Mouse (Mus musculus) hindbrain, embryonic 12.5 days (tissue): ENCODE measurements around the gene Slc46a1. TPM values are rescaled to one million over a fixed set of nuclear protein-coding genes. Genes with fewer than 3 reads are reported as not detected.
A peak's percentile ranks its signal among the peaks of the same experiment; 100 is the strongest.

Experiments
- ATAC-seq: fragments of 200-750 bp; cut with Nextera tagmentation; 2 replicates; pipeline ENCODE4 v1.8.0; 2017; ENCODE audit warnings: moderate TSS enrichment; ENCODE audit not compliant: low FRiP score
- H3K27ac ChIP-seq: fragments of 300-500 bp; sonication (generic); 2 replicates; pipeline ENCODE4 v1.5.1; 2016; ENCODE audit warnings: mild to moderate bottlenecking
- H3K27me3 ChIP-seq: fragments of 300-500 bp; sonication (generic); 2 replicates; pipeline ENCODE4 v1.6.1; 2016; ENCODE audit warnings: mild to moderate bottlenecking
- H3K36me3 ChIP-seq: fragments of 300-500 bp; sonication (generic); 2 replicates; pipeline ENCODE4 v1.6.1; 2016; ENCODE audit warnings: mild to moderate bottlenecking
- H3K4me1 ChIP-seq: fragments of 300-500 bp; sonication (generic); 2 replicates; pipeline ENCODE4 v1.6.1; 2016
- H3K4me2 ChIP-seq: fragments of 300-500 bp; sonication (generic); replicated peaks from 2 replicates; pipeline ENCODE4 v1.6.1; 2016; ENCODE audit warnings: mild to moderate bottlenecking
- H3K4me3 ChIP-seq: fragments of 300-500 bp; sonication (generic); 2 replicates; pipeline ENCODE4 v1.5.1; 2016; ENCODE audit warnings: mild to moderate bottlenecking
- H3K9ac ChIP-seq: fragments of 300-500 bp; sonication (generic); 2 replicates; pipeline ENCODE4 v1.6.1; 2016; ENCODE audit warnings: mild to moderate bottlenecking, moderate library complexity
- H3K9me3 ChIP-seq: fragments of 300-500 bp; sonication (generic); replicated peaks from 2 replicates; pipeline ENCODE4 v1.6.1; 2016; ENCODE audit warnings: mild to moderate bottlenecking
- WGBS: fragments of 180-500 bp; shearing (Covaris S2); methylation state at CpG from one replicate; pipeline ENCODE4 v1.1.7; 2016; 5-methylcytosine and 5-hydroxymethylcytosine counted together
- polyA plus RNA-seq: library from polyadenylated mRNA; unstranded; fragments of >200 nt; fragmentation: Nextera tagmentation; extraction: Ambion mirVana; gene quantifications from 2 replicates; pipeline ENCODE4 v1.2.1, GENCODE M21; 2016

The Slc46a1 gene
- polyA plus RNA-seq, 1 experiment from 2014 or later: 17.9 TPM

DNA sequence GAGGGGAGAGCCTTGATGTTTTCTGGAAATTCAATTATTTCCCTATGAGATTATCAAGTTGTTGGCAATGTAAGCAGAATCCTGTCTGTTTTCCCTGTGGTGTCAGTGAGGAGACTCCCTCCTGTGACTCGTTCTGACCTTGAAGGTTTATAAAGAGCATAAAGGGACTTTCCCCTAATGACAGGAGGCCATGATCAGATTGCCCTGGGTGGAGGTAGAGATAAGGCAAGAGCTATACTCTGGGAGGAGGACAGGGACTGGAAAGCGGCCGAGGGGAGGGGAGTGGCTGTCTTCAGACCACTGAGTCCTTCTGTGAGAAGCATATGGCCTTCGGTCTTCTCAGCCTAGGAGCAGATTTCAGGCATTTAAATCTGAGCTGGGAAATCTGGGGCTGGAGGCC is 31.4 kb upstream of the Slc46a1 start:
- WGBS: 74% methylated on average over 4 of the region's 4 CpGs
- no peak overlapping the region for H3K9ac ChIP-seq
- no peaks in the 10 kb centered on the region for H3K9me3 ChIP-seq
- H3K4me3 ChIP-seq: no peak overlapping the region
- peaks cover 8% of the 10 kb centered on the region for H3K4me1 ChIP-seq
- 0 out of 2 replicates have a peak, but pooled peaks cover 3% of the 10 kb centered on the region for H3K27me3 ChIP-seq
- no peaks in the 10 kb centered on the region for H3K36me3 ChIP-seq
- ATAC-seq: no peak
- H3K27ac ChIP-seq: no peak overlapping the region
- H3K4me2 ChIP-seq: no peak overlapping the region

DNA sequence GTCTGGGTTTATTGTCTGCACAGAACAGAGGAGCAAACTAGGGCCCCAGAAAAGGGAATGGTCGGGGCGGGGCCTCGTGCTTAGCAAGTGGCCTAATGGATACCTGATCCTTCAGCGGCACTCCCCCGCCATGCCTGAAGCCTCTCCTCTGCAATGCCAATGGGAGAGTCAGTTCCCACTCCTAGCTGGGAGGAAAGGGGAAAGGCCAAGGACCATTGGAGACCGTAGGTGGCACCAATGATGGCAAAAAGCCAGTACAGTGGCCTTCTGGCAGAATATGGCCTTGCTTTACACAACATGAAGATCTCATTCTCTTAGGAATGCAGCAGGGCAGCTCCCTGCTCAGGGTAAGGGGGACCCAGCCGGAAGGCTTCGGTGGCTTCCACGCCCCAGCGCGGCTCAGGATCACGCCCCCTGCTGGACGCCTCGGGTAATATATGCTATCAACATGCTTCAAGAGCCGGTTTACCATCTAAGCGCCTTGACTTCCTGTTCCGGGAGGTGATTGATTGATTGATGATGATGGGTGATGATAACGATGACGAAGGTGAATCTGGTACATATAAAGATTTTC is 29.6 kb upstream of the Slc46a1 start:
- peak overlapping the region; percentile 24; the same call in 1 of the 2 replicates for H3K4me2 ChIP-seq
- H3K27ac ChIP-seq: no peak overlapping the region
- peaks cover 8% of the 10 kb centered on the region for H3K4me1 ChIP-seq
- H3K4me3 ChIP-seq: no peak overlapping the region
- H3K36me3 ChIP-seq: no peaks in the 10 kb centered on the region
- H3K27me3 ChIP-seq: 0 out of 2 replicates have a peak, but pooled peaks cover 3% of the 10 kb centered on the region
- 6% methylated on average over 19 of the region's 19 CpGs for WGBS
- H3K9me3 ChIP-seq: no peaks in the 10 kb centered on the region
- no peak overlapping the region for H3K9ac ChIP-seq
- ATAC-seq: no peak

DNA sequence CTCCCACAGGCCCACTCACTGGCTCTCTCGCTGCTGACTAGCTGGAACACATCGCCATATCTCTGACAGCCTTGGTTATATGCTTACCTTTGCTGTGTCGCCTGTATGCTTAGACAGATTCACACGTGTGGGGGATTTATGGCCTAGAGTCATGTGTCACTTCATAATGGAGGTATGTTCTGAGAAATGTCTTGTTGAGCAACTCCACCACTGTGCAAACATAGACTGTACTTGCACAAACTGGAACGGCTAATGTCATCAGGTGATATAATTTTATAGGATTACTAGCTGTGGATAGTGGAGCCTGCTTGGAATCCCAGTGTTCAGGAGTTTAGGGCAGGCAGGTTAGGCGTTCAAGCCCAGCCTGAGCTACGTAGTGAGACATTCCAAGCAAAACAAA is 28.3 kb upstream of the Slc46a1 start:
- Histone ChIP-seq H3K4me2 (no peak overlapping the region), H3K27ac (no peak overlapping the region)
- 96% methylated on average over 7 of the region's 7 CpGs for WGBS

GRCm38 (mm10) chr11:78438399-78438930 is 27.0 kb upstream of the Slc46a1 start:
- no peak overlapping the region for H3K27ac ChIP-seq
- H3K36me3 ChIP-seq: no peaks in the 10 kb centered on the region
- no peaks in the 10 kb centered on the region for H3K9me3 ChIP-seq
- H3K9ac ChIP-seq: no peak overlapping the region
- peaks cover 8% of the 10 kb centered on the region for H3K4me1 ChIP-seq
- no peak for ATAC-seq
- 86% methylated on average over 3 of the region's 3 CpGs for WGBS
- 0 out of 2 replicates have a peak, but pooled peaks cover 3% of the 10 kb centered on the region for H3K27me3 ChIP-seq
- no peak overlapping the region for H3K4me2 ChIP-seq
- no peak overlapping the region for H3K4me3 ChIP-seq

More for the DNA sequence above, 28.3 kb upstream of the Slc46a1 start:
- Histone ChIP-seq H3K4me1 (peaks cover 8% of the 10 kb centered on the region), H3K27me3 (0 out of 2 replicates have a peak, but pooled peaks cover 3% of the 10 kb centered on the region), H3K36me3 (no peaks in the 10 kb centered on the region), H3K4me3 (no peak overlapping the region), H3K9ac (no peak overlapping the region), H3K9me3 (no peaks in the 10 kb centered on the region)
- no peak for ATAC-seq

DNA sequence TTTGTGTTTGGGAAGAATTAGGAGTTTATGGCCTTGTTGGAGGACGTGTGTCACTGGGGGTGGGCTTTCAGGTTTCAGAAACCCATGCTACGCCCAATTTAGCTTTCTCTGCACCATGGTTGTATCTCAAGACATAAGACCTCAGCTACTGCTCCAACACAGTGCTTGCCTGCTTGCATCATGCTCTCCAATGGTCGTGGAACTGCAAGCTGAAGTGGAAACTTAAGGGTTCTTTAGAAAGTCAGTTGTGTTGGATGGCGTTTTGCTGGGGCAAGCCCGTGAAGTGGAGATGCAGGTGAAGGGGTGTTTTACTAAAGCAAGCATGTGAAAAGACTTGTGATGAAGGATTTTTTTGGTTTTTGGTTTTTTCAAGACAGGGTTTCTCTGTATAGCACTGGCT is 22.4 kb upstream of the Slc46a1 start:
- Histone ChIP-seq H3K9me3 (no peaks in the 10 kb centered on the region), H3K4me2 (no peak overlapping the region), H3K27me3 (no peaks in the 10 kb centered on the region), H3K27ac (no peak overlapping the region), H3K36me3 (no peaks in the 10 kb centered on the region), H3K4me1 (no peaks in the 10 kb centered on the region), H3K9ac (no peak overlapping the region), H3K4me3 (no peak overlapping the region)
- no peak for ATAC-seq
- WGBS: 74% methylated on average over 5 of the region's 5 CpGs

- no peaks in the 10 kb centered on the region for H3K4me1 ChIP-seq
- WGBS: 72% methylated on average over 3 of the region's 3 CpGs
- H3K4me3 ChIP-seq: no peak overlapping the region
- ATAC-seq: no peak
- no peaks in the 10 kb centered on the region for H3K36me3 ChIP-seq
- H3K9ac ChIP-seq: no peak overlapping the region
- no peaks in the 10 kb centered on the region for H3K27me3 ChIP-seq
- no peak overlapping the region for H3K27ac ChIP-seq
- H3K4me2 ChIP-seq: no peak overlapping the region
- no peaks in the 10 kb centered on the region for H3K9me3 ChIP-seq
These were observed 18.3 kb upstream of the Slc46a1 start for GRCm38 (mm10) chr11:78447168-78447567.

DNA sequence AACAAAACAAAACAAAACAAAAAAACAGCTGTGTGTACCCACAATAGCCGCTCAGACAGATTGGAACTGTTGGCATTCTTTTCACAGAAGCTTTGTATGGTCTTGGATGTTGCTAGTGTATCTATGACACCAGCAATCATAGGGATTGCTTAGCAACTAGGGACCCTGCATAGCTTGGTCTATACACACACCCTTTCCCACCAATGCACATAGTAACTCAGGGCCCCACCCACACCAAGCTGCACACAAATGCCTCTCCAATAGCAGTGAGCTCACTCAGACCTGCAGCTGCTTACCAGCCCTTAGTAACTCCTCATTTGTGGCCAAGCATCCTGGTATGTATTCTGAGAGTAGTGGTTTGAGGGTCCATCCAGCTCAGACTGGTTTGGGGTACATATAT is 17.3 kb upstream of the Slc46a1 start:
- no peaks in the 10 kb centered on the region for H3K9me3 ChIP-seq

GRCm38 (mm10) chr11:78450337-78450736 is 15.2 kb upstream of the Slc46a1 start:
- H3K27ac ChIP-seq: no peak overlapping the region
- H3K9ac ChIP-seq: no peak overlapping the region
- no peaks in the 10 kb centered on the region for H3K4me1 ChIP-seq
- H3K9me3 ChIP-seq: no peaks in the 10 kb centered on the region
- H3K27me3 ChIP-seq: no peaks in the 10 kb centered on the region
- H3K4me3 ChIP-seq: no peak overlapping the region
- 47% methylated on average over 2 of the region's 2 CpGs for WGBS
- H3K36me3 ChIP-seq: no peaks in the 10 kb centered on the region
- no peak overlapping the region for H3K4me2 ChIP-seq
- no peak for ATAC-seq

More for the DNA sequence above, 17.3 kb upstream of the Slc46a1 start:
- no peak overlapping the region for H3K9ac ChIP-seq
- H3K27ac ChIP-seq: no peak overlapping the region
- ATAC-seq: no peak
- no peaks in the 10 kb centered on the region for H3K4me1 ChIP-seq
- no peak overlapping the region for H3K4me3 ChIP-seq
- H3K27me3 ChIP-seq: no peaks in the 10 kb centered on the region
- H3K4me2 ChIP-seq: no peak overlapping the region
- no peaks in the 10 kb centered on the region for H3K36me3 ChIP-seq
- 92% methylated on average over 1 of the region's 1 CpGs for WGBS

DNA sequence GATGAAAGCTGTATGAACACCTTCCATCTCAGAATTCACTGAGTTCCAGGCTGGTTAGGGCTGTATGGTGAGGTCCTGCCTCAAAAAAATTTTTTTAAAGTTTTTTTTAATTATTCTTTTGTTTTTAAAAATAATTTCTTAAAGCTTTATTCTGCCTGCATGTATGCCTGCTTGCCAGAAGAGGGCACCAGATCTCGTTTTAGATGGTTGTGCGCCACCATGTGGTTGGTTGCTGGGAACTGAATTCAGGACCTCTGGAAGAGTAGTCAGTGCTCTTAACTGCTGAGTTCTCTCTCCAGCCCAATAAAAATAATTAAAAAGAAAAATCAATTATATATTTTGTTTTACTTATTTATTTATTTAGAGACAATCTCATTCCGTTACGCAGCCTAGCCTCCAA is 11.8 kb upstream of the Slc46a1 start:
- 13% methylated on average over 4 of the region's 4 CpGs for WGBS
- H3K9ac ChIP-seq: no peak overlapping the region
- no peaks in the 10 kb centered on the region for H3K9me3 ChIP-seq
- H3K36me3 ChIP-seq: no peaks in the 10 kb centered on the region
- H3K27me3 ChIP-seq: no peaks in the 10 kb centered on the region
- no peak overlapping the region for H3K27ac ChIP-seq
- H3K4me2 ChIP-seq: no peak overlapping the region
- H3K4me3 ChIP-seq: no peak overlapping the region
- H3K4me1 ChIP-seq: no peaks in the 10 kb centered on the region
- ATAC-seq: no peak

GRCm38 (mm10) chr11:78454276-78454675 is 11.2 kb upstream of the Slc46a1 start:
- WGBS: 73% methylated on average over 7 of the region's 7 CpGs
- H3K4me3 ChIP-seq: no peak overlapping the region
- no peaks in the 10 kb centered on the region for H3K36me3 ChIP-seq
- ATAC-seq: no peak
- H3K27ac ChIP-seq: no peak overlapping the region
- H3K9me3 ChIP-seq: no peaks in the 10 kb centered on the region
- H3K9ac ChIP-seq: no peak overlapping the region
- H3K27me3 ChIP-seq: no peaks in the 10 kb centered on the region
- H3K4me2 ChIP-seq: no peak overlapping the region
- no peaks in the 10 kb centered on the region for H3K4me1 ChIP-seq

GRCm38 (mm10) chr11:78455308-78455707 is 10.2 kb upstream of the Slc46a1 start:
- no peak overlapping the region for H3K27ac ChIP-seq
- H3K36me3 ChIP-seq: no peaks in the 10 kb centered on the region
- 51% methylated on average over 5 of the region's 5 CpGs for WGBS
- H3K9ac ChIP-seq: no peak overlapping the region
- no peak overlapping the region for H3K4me2 ChIP-seq
- H3K9me3 ChIP-seq: no peaks in the 10 kb centered on the region
- H3K4me1 ChIP-seq: no peaks in the 10 kb centered on the region
- no peak for ATAC-seq
- H3K27me3 ChIP-seq: no peaks in the 10 kb centered on the region; the same call in 1 of the 2 replicates
- no peak overlapping the region for H3K4me3 ChIP-seq

DNA sequence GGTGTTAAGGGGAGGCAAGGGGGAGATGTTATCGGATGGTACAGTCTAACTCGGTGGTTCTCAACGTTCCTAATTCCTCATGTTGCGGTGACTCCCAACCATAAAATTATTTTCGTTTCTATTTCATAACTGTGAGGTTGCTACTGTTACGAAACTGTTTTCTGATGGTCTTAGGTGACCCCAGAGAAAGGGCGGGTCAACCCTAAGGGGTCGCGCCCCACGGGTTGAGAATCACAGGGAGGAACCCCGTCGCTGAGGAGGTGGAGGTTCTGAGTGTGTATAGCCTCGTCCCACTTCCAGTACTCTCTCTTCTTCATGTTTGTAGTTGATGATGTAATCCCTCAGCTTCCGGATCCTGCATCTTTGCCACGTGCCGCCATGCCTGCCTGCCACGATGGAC is 6.8 kb upstream of the Slc46a1 start:
- H3K4me2 ChIP-seq: no peak overlapping the region
- no peak overlapping the region for H3K9ac ChIP-seq
- no peak overlapping the region for H3K4me3 ChIP-seq
- H3K9me3 ChIP-seq: no peaks in the 10 kb centered on the region
- H3K27ac ChIP-seq: no peak overlapping the region
- WGBS: 84% methylated on average over 17 of the region's 17 CpGs
- no peaks in the 10 kb centered on the region for H3K4me1 ChIP-seq
- H3K27me3 ChIP-seq: no peaks in the 10 kb centered on the region; the same call in 1 of the 2 replicates
- H3K36me3 ChIP-seq: no peaks in the 10 kb centered on the region
- ATAC-seq: no peak

DNA sequence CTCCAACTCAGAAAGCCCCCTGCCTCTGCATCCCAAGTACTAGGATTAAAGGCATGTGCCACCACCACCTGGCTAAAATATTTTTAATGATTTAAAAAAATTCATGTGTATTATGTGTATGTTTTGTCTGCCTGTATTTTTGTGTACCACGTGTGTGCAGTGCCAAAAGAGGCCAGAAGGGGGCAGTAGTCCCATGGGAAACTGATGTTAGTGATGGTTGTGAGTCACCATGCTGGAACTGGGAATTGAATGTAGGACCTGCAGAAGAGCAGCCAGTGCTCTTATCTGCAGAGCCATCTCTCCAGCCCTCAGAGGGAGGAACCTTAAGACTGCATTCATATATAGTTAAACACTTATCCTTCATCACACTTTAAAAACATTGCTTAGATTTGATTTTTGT is 3.6 kb upstream of the Slc46a1 start:
- WGBS: 84% methylated on average over 1 of the region's 1 CpGs
- Histone ChIP-seq H3K4me3 (no peak overlapping the region), H3K9ac (no peak overlapping the region), H3K4me1 (peaks cover 14% of the 10 kb centered on the region), H3K27ac (no peak overlapping the region), H3K27me3 (no peaks in the 10 kb centered on the region; the same call in 1 of the 2 replicates), H3K9me3 (no peaks in the 10 kb centered on the region), H3K36me3 (no peaks in the 10 kb centered on the region), H3K4me2 (no peak overlapping the region)
- ATAC-seq: no peak
